Mouse (Mus musculus): Measurements from ENCODE around the gene Trem2.

DNA sequence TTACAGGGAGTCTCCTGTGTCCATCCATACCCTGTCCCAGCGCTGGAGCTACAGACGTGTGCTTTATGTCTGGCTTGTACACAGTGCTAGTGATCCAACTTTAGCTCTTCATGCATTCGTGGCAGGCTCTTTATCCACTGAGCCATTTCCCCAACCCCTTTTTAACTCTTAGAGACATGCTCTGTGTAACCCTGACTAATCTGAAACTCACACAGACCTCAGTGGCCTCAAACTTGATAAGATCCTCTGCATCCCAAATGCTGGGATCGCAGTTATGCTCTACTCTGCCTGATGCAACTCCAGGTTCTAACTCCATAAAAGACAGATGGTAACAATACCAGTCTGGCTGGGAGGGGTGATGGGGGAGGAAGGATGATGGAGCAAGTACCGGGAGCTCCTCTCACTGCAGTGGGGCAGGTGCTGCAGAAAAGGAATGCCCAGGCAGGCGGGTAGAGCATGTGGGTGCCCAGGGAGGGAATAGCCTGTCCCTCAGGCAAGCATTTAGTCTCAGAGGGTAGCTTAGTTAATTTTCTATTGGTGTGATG is 17.3 kb downstream of the Trem2 start:
- no peak for TF ChIP-seq CTCF (IDR thresholded peaks at IDR 0.05; ENCODE audit: low read depth, low read length)
- TF ChIP-seq POLR2A (IDR thresholded peaks at IDR 0.05; ENCODE audit: extremely low read depth, insufficient read depth, low read length), result no peak
